Mouse (Mus musculus) heart, adult 2 months (tissue): ENCODE data around the gene Tinag. TPM values are rescaled to one million over a fixed set of nuclear protein-coding genes. Genes with fewer than 3 reads are reported as not detected.

Experiments
- DNase-seq, 2 experiments: peaks; one replicate each; pipeline ENCODE4 v3.0.0; 2021
- H3K27ac ChIP-seq: fragments of 200-600 bp; 2 replicates; pipeline ENCODE4 v1.8.1; 2022
- H3K27me3 ChIP-seq: fragments of 200-500 bp; 2 replicates; pipeline ENCODE4 v1.6.1; 2012; ENCODE audit warnings: mild to moderate bottlenecking, low read length, inconsistent platforms, mixed read lengths; ENCODE audit not compliant: control insufficient read depth, insufficient read depth
- H3K36me3 ChIP-seq: fragments of 200-500 bp; 2 replicates; pipeline ENCODE4 v1.6.1; 2012; ENCODE audit warnings: low read length, inconsistent platforms; ENCODE audit not compliant: control insufficient read depth, insufficient read depth
- H3K4me1 ChIP-seq: fragments of 200-500 bp; 2 replicates; pipeline ENCODE4 v1.6.1; 2011; ENCODE audit warnings: low read length; ENCODE audit not compliant: control insufficient read depth, insufficient read depth
- H3K4me3 ChIP-seq: fragments of 200-600 bp; 2 replicates; pipeline ENCODE4 v1.8.1; 2022
- H3K79me2 ChIP-seq: fragments of 200-500 bp; replicated peaks from 2 replicates; pipeline ENCODE4 v1.6.1; 2012; ENCODE audit warnings: mild to moderate bottlenecking, inconsistent platforms, low read length, moderate library complexity, mixed read lengths; ENCODE audit not compliant: control insufficient read depth, insufficient read depth
- H3K9ac ChIP-seq: fragments of 200-500 bp; 2 replicates; pipeline ENCODE4 v1.6.1; 2012; ENCODE audit warnings: low read depth, mild to moderate bottlenecking, control low read depth, inconsistent platforms, low read length, mixed read lengths
- CTCF ChIP-seq: fragments of 200-600 bp; IDR thresholded peaks from 2 replicates; pipeline ENCODE4 v1.8.1; 2022; ENCODE audit warnings: antibody characterized with exemption, mild to moderate bottlenecking, moderate library complexity
- EP300 ChIP-seq: fragments of 200-500 bp; IDR thresholded peaks from 2 replicates; pipeline ENCODE4 v1.6.1; 2011; ENCODE audit warnings: low read depth, low read length, control low read depth; ENCODE audit not compliant: insufficient read depth
- POLR2A ChIP-seq: fragments of 200-500 bp; IDR thresholded peaks from 2 replicates; pipeline ENCODE4 v1.6.1; 2011; ENCODE audit warnings: mild to moderate bottlenecking, low read depth, low read length, control low read depth; ENCODE audit not compliant: insufficient read depth
- WGBS: fragments of 180-500 bp; shearing (Covaris S2); methylation state at CpG from one replicate; pipeline ENCODE4 v1.1.7; 2018; 5-methylcytosine and 5-hydroxymethylcytosine counted together
- intact Hi-C: fragments of 180-260 bp; cut with DNase I; formaldehyde crosslinking; loops from one replicate; pipeline ENCODE4 v1.15.1; 2025
- polyA plus RNA-seq: library from polyadenylated mRNA; depleted of rRNA; stranded (reverse); fragments of >200 nt; gene quantifications from 2 replicates; pipeline ENCODE4 v1.2.3, GENCODE M21; 2012
- total RNA-seq, 2 experiments: library from RNA; stranded (reverse); gene quantifications; 2 replicates each; pipeline ENCODE4 v1.2.3; 2021

Tinag gene
- total and polyA plus RNA-seq, 3 experiments, result not detected

GRCm38 (mm10) chr9:76996021-76996420 lies 49.6 kb downstream of the Tinag start:
- Histone ChIP-seq H3K4me1 (no peaks in the 10 kb centered on the region), H3K9ac (no peak overlapping the region), H3K27me3 (no peaks in the 10 kb centered on the region), H3K27ac (no peak overlapping the region), H3K4me3 (no peak overlapping the region), H3K79me2 (no peaks in the 10 kb centered on the region), H3K36me3 (no peaks in the 10 kb centered on the region)
- TF ChIP-seq CTCF, result no peak
- no peak for TF ChIP-seq POLR2A
- intact Hi-C loops, result no loop called here
- no peak for DNase-seq
- 85% methylated on average over 1 of the region's 1 CpGs for WGBS

GRCm38 (mm10) chr9:76989946-76990345 lies 55.6 kb downstream of the Tinag start:
- no peak overlapping the region for H3K27ac ChIP-seq
- no peak for TF ChIP-seq EP300
- peak; percentile 73 for TF ChIP-seq CTCF
- H3K9ac ChIP-seq, result no peak overlapping the region
- no peaks in the 10 kb centered on the region for H3K79me2 ChIP-seq
- intact Hi-C loops, result loop anchor here (1.0 to 2.0 kb wide), 2 partner anchors 387 to 391 kb away; no protein-coding TSS in a partner anchor
- DNase-seq, result peak; percentile 3 to 27
- H3K36me3 ChIP-seq, result no peaks in the 10 kb centered on the region
- H3K27me3 ChIP-seq, result no peaks in the 10 kb centered on the region
- H3K4me3 ChIP-seq, result no peak overlapping the region
- H3K4me1 ChIP-seq, result no peaks in the 10 kb centered on the region

GRCm38 (mm10) chr9:76934813-76935212 lies 110.8 kb downstream of the Tinag start:
- H3K27ac ChIP-seq, result no peak overlapping the region
- no peak overlapping the region for H3K9ac ChIP-seq
- WGBS, result 67% methylated on average over 1 of the region's 1 CpGs
- DNase-seq, result no peak
- no peak overlapping the region for H3K4me3 ChIP-seq
- TF ChIP-seq EP300 (no peak), POLR2A (no peak), CTCF (no peak)
- no peaks in the 10 kb centered on the region for H3K79me2 ChIP-seq
- no peaks in the 10 kb centered on the region for H3K27me3 ChIP-seq
- intact Hi-C loops, result no loop called here
- no peaks in the 10 kb centered on the region for H3K4me1 ChIP-seq
- H3K36me3 ChIP-seq, result no peaks in the 10 kb centered on the region

- WGBS, result 27% methylated on average over 5 of the region's 5 CpGs
- TF ChIP-seq EP300 (no peak), CTCF (no peak), POLR2A (no peak)
- no peaks in the 10 kb centered on the region for H3K4me1 ChIP-seq
- H3K27me3 ChIP-seq, result no peaks in the 10 kb centered on the region
- no peaks in the 10 kb centered on the region for H3K79me2 ChIP-seq
- no peak overlapping the region for H3K27ac ChIP-seq
- no peaks in the 10 kb centered on the region for H3K36me3 ChIP-seq
- H3K9ac ChIP-seq, result no peak overlapping the region
- peak in 1 of 2 experiments; percentile 10 for DNase-seq
- no peak overlapping the region for H3K4me3 ChIP-seq
- intact Hi-C loops, result no loop called here
These were observed 130.4 kb downstream of the Tinag start for GRCm38 (mm10) chr9:76915093-76915661.
